Mouse (Mus musculus) CH12.LX (cell line): ENCODE data around the gene Hnrnpu. TPM values are rescaled to one million over a fixed set of nuclear protein-coding genes. Genes with fewer than 3 reads are reported as not detected.

Experiments
- DNase-seq: peaks from one replicate; pipeline ENCODE4 v3.0.0-alpha.2; 2013; ENCODE audit errors: extremely low read depth
- H3K27ac ChIP-seq: 2 replicates; pipeline ENCODE4 v1.5.1; 2012; ENCODE audit warnings: low read depth, mild to moderate bottlenecking, control low read depth, moderate library complexity; ENCODE audit not compliant: insufficient read depth
- H3K27me3 ChIP-seq: replicated peaks from 2 replicates; pipeline ENCODE3; 2012; ENCODE audit warnings: inconsistent platforms
- H3K36me3 ChIP-seq, 2 experiments: replicated peaks in 1 of 2; 2 replicates each; pipeline versions ENCODE3 to v1.6.1; 2012; ENCODE audit warnings: inconsistent platforms in 1 of 2, low read length in 1 of 2, mild to moderate bottlenecking in 1 of 2, mixed read lengths in 1 of 2, moderate library complexity in 1 of 2; ENCODE audit not compliant: control insufficient read depth in 1 of 2, insufficient read depth in 1 of 2
- H3K4me1 ChIP-seq, 2 experiments: 2 replicates each; pipeline ENCODE4 v1.6.1; 2012; ENCODE audit warnings: inconsistent platforms in 1 of 2, moderate library complexity in 1 of 2; ENCODE audit not compliant: insufficient read depth in 2 of 2, control insufficient read depth in 1 of 2
- H3K4me2 ChIP-seq: 2 replicates; pipeline ENCODE4 v1.6.1; 2012; ENCODE audit warnings: low read depth, mild to moderate bottlenecking, control low read depth; ENCODE audit not compliant: poor library complexity, insufficient read depth, severe bottlenecking
- H3K4me3 ChIP-seq, 3 experiments: fragments of 150-350 bp in 1 of 3; sonication (generic) in 1 of 3; replicated peaks in 1 of 3; 2 replicates each; pipeline versions ENCODE3 to v1.5.1; 2011 to 2012; ENCODE audit warnings: low read depth in 2 of 3, low read length in 2 of 3, mild to moderate bottlenecking in 2 of 3, moderate library complexity in 2 of 3, control low read depth in 1 of 3, improper control_type of control experiment in 1 of 3, inconsistent platforms in 1 of 3, mixed read lengths in 1 of 3; ENCODE audit not compliant: poor library complexity in 1 of 3
- H3K79me2 ChIP-seq: replicated peaks from 2 replicates; pipeline ENCODE4 v1.6.1; 2012; ENCODE audit warnings: mild to moderate bottlenecking, moderate library complexity; ENCODE audit not compliant: control insufficient read depth, poor library complexity, insufficient read depth, severe bottlenecking; ENCODE audit errors: extremely low read depth
- H3K9ac ChIP-seq: 2 replicates; pipeline ENCODE4 v1.6.1; 2012; ENCODE audit warnings: low read depth, mild to moderate bottlenecking, control low read depth, moderate library complexity; ENCODE audit not compliant: insufficient read depth
- H3K9me3 ChIP-seq: replicated peaks from 2 replicates; pipeline ENCODE3; 2012; ENCODE audit warnings: low read length, inconsistent platforms, mixed read lengths
- BHLHE40 ChIP-seq: IDR thresholded peaks from 2 replicates; pipeline ENCODE4 v1.6.1; 2011; ENCODE audit warnings: mild to moderate bottlenecking, low read depth, low read length, improper control_type of control experiment
- CHD1 ChIP-seq: IDR thresholded peaks from 2 replicates; pipeline ENCODE4 v1.6.1; 2012; ENCODE audit warnings: low read depth, low read length, improper control_type of control experiment, inconsistent platforms
- CHD2 ChIP-seq: IDR thresholded peaks from 2 replicates; pipeline ENCODE4 v1.6.1; 2011; ENCODE audit warnings: low read length, improper control_type of control experiment
- CTCF ChIP-seq, 2 experiments: IDR thresholded peaks in 1 of 2; conservative IDR thresholded peaks in 1 of 2; 2 replicates each; pipeline ENCODE4 v1.5.1; 2011 to 2012; ENCODE audit warnings: low read depth in 2 of 2, low read length in 2 of 2, improper control_type of control experiment in 1 of 2, inconsistent platforms in 1 of 2, mild to moderate bottlenecking in 1 of 2, moderate library complexity in 1 of 2
- E2F4 ChIP-seq: IDR thresholded peaks from 2 replicates; pipeline ENCODE4 v1.6.1; 2011; ENCODE audit warnings: low read depth, low read length, improper control_type of control experiment; ENCODE audit not compliant: insufficient replicate concordance
- ELF1 ChIP-seq: IDR thresholded peaks from 2 replicates; pipeline ENCODE4 v1.6.1; 2014; ENCODE audit warnings: low read depth, mild to moderate bottlenecking, inconsistent platforms, low read length, improper control_type of control experiment
- EP300 ChIP-seq: IDR thresholded peaks from 2 replicates; pipeline ENCODE4 v1.6.1; 2011; ENCODE audit warnings: low read length, improper control_type of control experiment
- ETS1 ChIP-seq: conservative IDR thresholded peaks from 2 replicates; pipeline ENCODE4 v1.6.1; 2012; ENCODE audit warnings: low read depth, mild to moderate bottlenecking, inconsistent platforms, low read length, improper control_type of control experiment, moderate library complexity
- GABPA ChIP-seq: IDR thresholded peaks from 2 replicates; pipeline ENCODE4 v1.6.1; 2012; ENCODE audit warnings: low read depth, low read length, improper control_type of control experiment, inconsistent platforms; ENCODE audit not compliant: insufficient replicate concordance
- HCFC1 ChIP-seq: IDR thresholded peaks from 2 replicates; pipeline ENCODE4 v1.6.1; 2012; ENCODE audit warnings: low read depth, mild to moderate bottlenecking, inconsistent platforms, low read length, improper control_type of control experiment
- IRF4 ChIP-seq: IDR thresholded peaks from 2 replicates; pipeline ENCODE4 v1.6.1; 2014; ENCODE audit warnings: low read depth, mild to moderate bottlenecking, inconsistent platforms, low read length, improper control_type of control experiment
- JUN ChIP-seq: IDR thresholded peaks from 2 replicates; pipeline ENCODE4 v1.6.1; 2011; ENCODE audit warnings: low read depth, mild to moderate bottlenecking, low read length, improper control_type of control experiment, moderate library complexity; ENCODE audit not compliant: insufficient read depth
- JUND ChIP-seq: conservative IDR thresholded peaks from 2 replicates; pipeline ENCODE4 v1.6.1; 2011; ENCODE audit warnings: low read depth, low read length, improper control_type of control experiment
- KAT2A ChIP-seq: IDR thresholded peaks from 2 replicates; pipeline ENCODE4 v1.6.1; 2012; ENCODE audit warnings: low read length, improper control_type of control experiment, inconsistent platforms; ENCODE audit not compliant: insufficient replicate concordance
- MAFK ChIP-seq: IDR thresholded peaks from 2 replicates; pipeline ENCODE4 v1.6.1; 2011; ENCODE audit warnings: low read length, improper control_type of control experiment; ENCODE audit not compliant: insufficient replicate concordance
- MAX ChIP-seq: IDR thresholded peaks from 2 replicates; pipeline ENCODE4 v1.6.1; 2011; ENCODE audit warnings: low read length, improper control_type of control experiment
- MAZ ChIP-seq: IDR thresholded peaks from 2 replicates; pipeline ENCODE4 v1.6.1; 2012; ENCODE audit warnings: low read depth, mild to moderate bottlenecking, inconsistent platforms, low read length, improper control_type of control experiment, moderate library complexity
- MEF2A ChIP-seq: IDR thresholded peaks from 2 replicates; pipeline ENCODE4 v1.6.1; 2014; ENCODE audit warnings: low read depth, mild to moderate bottlenecking, inconsistent platforms, low read length, improper control_type of control experiment, borderline replicate concordance
- MXI1 ChIP-seq: IDR thresholded peaks from 2 replicates; pipeline ENCODE4 v1.6.1; 2011; ENCODE audit warnings: mild to moderate bottlenecking, low read depth, low read length, improper control_type of control experiment
- MYC ChIP-seq: IDR thresholded peaks from 2 replicates; pipeline ENCODE4 v1.6.1; 2011; ENCODE audit warnings: low read depth, mild to moderate bottlenecking, improper control_type of control experiment, low read length
- NELFE ChIP-seq: IDR thresholded peaks from 2 replicates; pipeline ENCODE4 v1.6.1; 2011; ENCODE audit warnings: low read depth, low read length, improper control_type of control experiment
- NRF1 ChIP-seq: IDR thresholded peaks from 2 replicates; pipeline ENCODE4 v1.6.1; 2014; ENCODE audit warnings: low read depth, mild to moderate bottlenecking, inconsistent platforms, low read length, improper control_type of control experiment, moderate library complexity
- PAX5 ChIP-seq: IDR thresholded peaks from 2 replicates; pipeline ENCODE4 v1.6.1; 2012; ENCODE audit warnings: low read length, inconsistent platforms, mixed read lengths
- POLR2A ChIP-seq: IDR thresholded peaks from 2 replicates; pipeline ENCODE4 v1.6.1; 2011; ENCODE audit warnings: low read depth, mild to moderate bottlenecking, improper control_type of control experiment, low read length
- POLR2AphosphoS2 ChIP-seq: IDR thresholded peaks from 2 replicates; pipeline ENCODE4 v1.6.1; 2011; ENCODE audit warnings: low read depth, low read length, improper control_type of control experiment
- RAD21 ChIP-seq: IDR thresholded peaks from 2 replicates; pipeline ENCODE4 v1.6.1; 2011; ENCODE audit warnings: low read depth, mild to moderate bottlenecking, low read length, improper control_type of control experiment, moderate library complexity
- RCOR1 ChIP-seq: conservative IDR thresholded peaks from 2 replicates; pipeline ENCODE4 v1.6.1; 2012; ENCODE audit warnings: low read depth, mild to moderate bottlenecking, inconsistent platforms, low read length, improper control_type of control experiment
- SIN3A ChIP-seq: IDR thresholded peaks from 2 replicates; pipeline ENCODE4 v1.6.1; 2012; ENCODE audit warnings: low read length, improper control_type of control experiment, inconsistent platforms
- SMC3 ChIP-seq: IDR thresholded peaks from 2 replicates; pipeline ENCODE4 v1.6.1; 2011; ENCODE audit warnings: low read depth, low read length, improper control_type of control experiment
- TBP ChIP-seq: conservative IDR thresholded peaks from 2 replicates; pipeline ENCODE4 v1.6.1; 2011; ENCODE audit warnings: low read depth, low read length, improper control_type of control experiment
- TCF12 ChIP-seq: IDR thresholded peaks from 2 replicates; pipeline ENCODE4 v1.6.1; 2014; ENCODE audit warnings: low read depth, mild to moderate bottlenecking, inconsistent platforms, low read length, improper control_type of control experiment
- UBTF ChIP-seq: IDR thresholded peaks from 2 replicates; pipeline ENCODE4 v1.6.1; 2012; ENCODE audit warnings: low read depth, mild to moderate bottlenecking, inconsistent platforms, low read length, improper control_type of control experiment, moderate library complexity
- USF1 ChIP-seq: IDR thresholded peaks from 2 replicates; pipeline ENCODE4 v1.6.1; 2014; ENCODE audit warnings: low read depth, mild to moderate bottlenecking, inconsistent platforms, low read length, improper control_type of control experiment
- USF2 ChIP-seq: conservative IDR thresholded peaks from 2 replicates; pipeline ENCODE4 v1.6.1; 2011; ENCODE audit warnings: low read depth, low read length, improper control_type of control experiment
- ZC3H11A ChIP-seq: IDR thresholded peaks from 2 replicates; pipeline ENCODE4 v1.6.1; 2012; ENCODE audit warnings: low read depth, mild to moderate bottlenecking, inconsistent platforms, low read length, improper control_type of control experiment
- ZKSCAN1 ChIP-seq: IDR thresholded peaks from 2 replicates; pipeline ENCODE4 v1.6.1; 2012; ENCODE audit warnings: low read depth, inconsistent platforms, low read length, improper control_type of control experiment, borderline replicate concordance
- ZMIZ1 ChIP-seq: IDR thresholded peaks from 2 replicates; pipeline ENCODE4 v1.6.1; 2012; ENCODE audit warnings: low read depth, mild to moderate bottlenecking, inconsistent platforms, low read length, improper control_type of control experiment
- ZNF384 ChIP-seq: IDR thresholded peaks from 2 replicates; pipeline ENCODE4 v1.6.1; 2012; ENCODE audit warnings: low read depth, low read length, improper control_type of control experiment, inconsistent platforms
- dilution Hi-C: fragments of 300-500 bp; cut with MboI; formaldehyde crosslinking; loops from 2 replicates; pipeline ENCODE4 v1.14.3; 2020; ENCODE audit warnings: low sequenced_read_pairs; ENCODE audit not compliant: extremely low pct_unique_long_range_greater_than_20kb, extremely low pct_ligation_motif_present
- in situ Hi-C: fragments of 300-500 bp; cut with MboI; formaldehyde crosslinking; loops from 3 replicates; pipeline ENCODE4 v1.14.3; 2019; ENCODE audit warnings: low sequenced_read_pairs, low pct_ligation_motif_present, low pct_unique_long_range_greater_than_20kb, mixed read lengths
- polyA plus RNA-seq: library from polyadenylated mRNA; unstranded; fragments of >175 nt; gene quantifications from 2 replicates; pipeline ENCODE4 v1.2.1, GENCODE M21; 2012; ENCODE audit warnings: low read depth; ENCODE audit not compliant: insufficient read length
- total RNA-seq, 2 experiments: library from RNA; depleted of rRNA; stranded (reverse); fragments of 300-350 nt in 1 of 2; fragments of >200 nt in 1 of 2; gene quantifications; 2 replicates each; pipeline ENCODE4 v1.2.3; 2012 to 2014

Hnrnpu gene
- total and polyA plus RNA-seq, 3 experiments: 346 to 853 (median 359) TPM

- peak within 1 kb of the TSS; percentile 90 for H3K4me2 ChIP-seq
- H3K27me3 ChIP-seq: no peaks in the 10 kb centered on the region
- H3K36me3 ChIP-seq: peaks cover 24 to 37% of the 10 kb centered on the region in 2 experiments
- no peaks in the 10 kb centered on the region for H3K9me3 ChIP-seq
- dilution Hi-C loops (no loop called here), in situ Hi-C loops (no loop called here)
- peak within 1 kb of the TSS; percentile 58 to 71 (median 63) for H3K4me3 ChIP-seq
- H3K4me1 ChIP-seq: peaks cover 4 to 40% of the 10 kb centered on the region in 2 experiments; a peak in 2 of 4 replicates
- TF ChIP-seq PAX5: no peak
- TF ChIP-seq RAD21: no peak
- no peak for TF ChIP-seq MAFK
- TF ChIP-seq TCF12: no peak
- TF ChIP-seq USF2: no peak
- TF ChIP-seq E2F4: no peak
- TF ChIP-seq POLR2AphosphoS2: 0 out of 2 replicates have a peak, but pooled peaks have one; percentile 83
- no peak for TF ChIP-seq CTCF (conservative IDR thresholded peaks at IDR 0.05 in 1 of 2, IDR thresholded peaks at IDR 0.05 in 1 of 2; ENCODE audit: low read depth in 2 of 2, low read length in 2 of 2)
- TF ChIP-seq JUND: no peak
- TF ChIP-seq ETS1: no peak
- peak; percentile 78 for TF ChIP-seq NRF1
- no peak for TF ChIP-seq TBP
- no peak for TF ChIP-seq JUN
- no peak; the same call in 1 of the 2 replicates for TF ChIP-seq BHLHE40
- TF ChIP-seq RCOR1: no peak
- TF ChIP-seq HCFC1: no peak; the same call in 1 of the 2 replicates
- no peak for TF ChIP-seq SMC3
- no peak for TF ChIP-seq MEF2A
- TF ChIP-seq ZNF384: no peak
- no peak for TF ChIP-seq CHD2
- TF ChIP-seq IRF4: 0 out of 2 replicates have a peak, but pooled peaks have one; percentile 25
- peak; percentile 11 for TF ChIP-seq MAX
- no peak for TF ChIP-seq SIN3A
- peak; percentile 70 for TF ChIP-seq POLR2A
- no peak for TF ChIP-seq UBTF
- no peak for TF ChIP-seq KAT2A
- no peak for TF ChIP-seq MAZ
- no peak for TF ChIP-seq EP300
- no peak for TF ChIP-seq ZMIZ1
- TF ChIP-seq ZKSCAN1: no peak
- 0 out of 2 replicates have a peak, but pooled peaks have one; percentile 22 for TF ChIP-seq MXI1
- no peak for TF ChIP-seq GABPA
- peak; percentile 33; the same call in 1 of the 2 replicates for TF ChIP-seq CHD1
- TF ChIP-seq MYC: no peak; the same call in 1 of the 2 replicates
- TF ChIP-seq ZC3H11A: no peak
- TF ChIP-seq USF1: no peak
- TF ChIP-seq NELFE: peak; percentile 80
- no peak; the same call in 1 of the 2 replicates for TF ChIP-seq ELF1
- peak within 1 kb of the TSS; percentile 74 for H3K9ac ChIP-seq
- peak; percentile 93 for DNase-seq
- peaks cover 21% of the 10 kb centered on the region for H3K79me2 ChIP-seq
- peak within 1 kb of the TSS; percentile 84 for H3K27ac ChIP-seq
Measured at GRCm38 (mm10) chr1:178318389-178319184, 19.0 kb downstream of the Hnrnpu start, which contains the start of gene Cox20. TSS of gene Cox20 (plus strand) at chr1:178319130.
